Mouse (Mus musculus) A20 (cell line): ENCODE data around the gene Herpud1.

Source experiments
- DNase-seq: peaks from one replicate; pipeline ENCODE4 v3.0.0-alpha.2; 2011; ENCODE audit warnings: low read depth, low spot score

Herpud1 gene

DNA sequence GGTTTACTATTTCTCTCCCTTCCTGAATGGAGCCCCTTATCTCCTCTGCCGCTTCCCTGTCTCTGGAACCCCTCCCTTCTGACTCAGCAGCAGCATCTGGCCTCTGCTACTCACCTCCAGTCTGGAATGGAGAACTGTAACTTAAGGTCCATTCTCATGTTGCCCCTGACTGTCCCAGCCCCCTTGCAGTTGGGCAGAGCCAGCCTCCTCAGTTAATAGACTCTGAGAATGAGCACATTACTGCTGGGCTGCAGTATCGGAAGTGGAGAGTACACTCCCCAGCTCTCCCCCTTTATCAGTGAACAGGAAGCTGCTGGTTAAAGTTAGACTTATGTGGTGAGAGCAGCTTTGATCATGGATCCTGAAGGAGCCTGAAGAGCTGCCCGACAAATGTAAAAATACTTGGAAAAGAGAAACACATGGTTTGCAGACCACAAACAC lies 10.7 kb upstream of the Herpud1 start:
- no peak for DNase-seq

- no peak for DNase-seq
These were observed 10.1 kb upstream of the Herpud1 start for GRCm38 (mm10) chr8:94376176-94376575.

DNA sequence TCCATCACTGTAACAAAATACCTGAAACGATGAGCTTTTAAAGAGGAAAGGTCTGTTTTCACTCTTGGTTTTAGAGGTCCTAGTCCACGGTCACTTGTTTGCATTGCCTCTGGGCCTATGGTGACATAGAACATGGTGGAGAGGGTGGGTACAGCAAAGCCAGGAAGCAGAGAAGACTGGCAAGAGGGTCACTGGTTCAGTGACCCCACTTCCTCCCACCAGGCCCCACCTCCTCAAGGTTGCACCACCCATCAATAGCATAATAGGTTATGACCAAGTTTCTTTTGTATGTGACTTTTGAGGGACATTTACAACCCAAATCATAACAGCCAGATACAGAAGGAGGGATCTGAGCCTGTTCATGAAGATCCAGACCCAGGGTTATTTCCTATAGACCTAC lies 9.7 kb upstream of the Herpud1 start:
- DNase-seq: no peak

GRCm38 (mm10) chr8:94377031-94377430 lies 9.2 kb upstream of the Herpud1 start:
- DNase-seq: peak; percentile 84

DNA sequence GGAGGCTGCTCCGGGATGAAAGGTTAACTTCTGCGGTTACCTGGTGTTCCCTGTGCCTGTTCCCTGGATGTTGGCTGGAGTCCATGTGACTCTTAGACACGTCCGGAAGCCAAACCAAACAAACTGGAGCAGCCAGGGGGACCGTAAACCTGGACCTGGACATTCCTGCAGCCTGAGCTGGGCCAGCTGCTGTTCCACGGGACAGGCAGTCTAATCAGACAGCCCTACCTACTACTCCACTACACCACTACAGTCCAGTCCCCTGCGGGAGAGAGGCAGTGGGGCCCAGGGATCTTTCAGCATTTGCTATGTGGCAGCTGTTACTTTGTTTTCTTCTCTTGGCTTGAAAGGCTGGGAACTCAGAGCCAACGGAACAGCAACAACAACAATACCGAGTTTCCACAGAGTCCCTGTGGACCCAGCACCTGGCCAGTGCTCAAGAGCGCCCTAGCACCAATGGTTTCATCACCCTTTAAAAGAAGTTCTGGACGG lies 8.5 kb upstream of the Herpud1 start:
- peak; percentile 63 for DNase-seq

- DNase-seq: peak; percentile 95
These were observed 7.3 kb upstream of the Herpud1 start for GRCm38 (mm10) chr8:94378763-94379415.

- peak; percentile 80 for DNase-seq
These were observed 6.6 kb upstream of the Herpud1 start for GRCm38 (mm10) chr8:94379686-94380085.

DNA sequence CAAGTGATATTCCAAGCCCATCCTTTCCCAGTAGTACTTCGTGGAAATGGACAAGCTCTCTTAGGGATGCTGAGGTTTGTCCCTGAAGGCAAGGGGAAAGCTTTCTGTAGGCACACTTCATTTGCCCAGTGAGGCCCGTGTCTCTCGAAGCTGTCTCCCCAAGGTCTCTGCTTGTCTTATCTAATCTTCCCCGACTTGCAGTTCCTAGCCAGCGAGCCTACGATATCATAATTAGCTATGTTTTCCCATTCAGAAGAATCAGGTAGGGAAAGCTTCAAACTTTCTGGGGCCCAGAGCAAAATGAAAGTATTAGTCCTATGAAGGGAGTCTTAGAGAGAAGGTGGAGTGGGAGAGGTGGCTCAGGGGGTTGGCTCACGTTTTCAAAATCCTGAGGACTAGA lies 2.1 kb upstream of the Herpud1 start:
- DNase-seq: no peak

DNA sequence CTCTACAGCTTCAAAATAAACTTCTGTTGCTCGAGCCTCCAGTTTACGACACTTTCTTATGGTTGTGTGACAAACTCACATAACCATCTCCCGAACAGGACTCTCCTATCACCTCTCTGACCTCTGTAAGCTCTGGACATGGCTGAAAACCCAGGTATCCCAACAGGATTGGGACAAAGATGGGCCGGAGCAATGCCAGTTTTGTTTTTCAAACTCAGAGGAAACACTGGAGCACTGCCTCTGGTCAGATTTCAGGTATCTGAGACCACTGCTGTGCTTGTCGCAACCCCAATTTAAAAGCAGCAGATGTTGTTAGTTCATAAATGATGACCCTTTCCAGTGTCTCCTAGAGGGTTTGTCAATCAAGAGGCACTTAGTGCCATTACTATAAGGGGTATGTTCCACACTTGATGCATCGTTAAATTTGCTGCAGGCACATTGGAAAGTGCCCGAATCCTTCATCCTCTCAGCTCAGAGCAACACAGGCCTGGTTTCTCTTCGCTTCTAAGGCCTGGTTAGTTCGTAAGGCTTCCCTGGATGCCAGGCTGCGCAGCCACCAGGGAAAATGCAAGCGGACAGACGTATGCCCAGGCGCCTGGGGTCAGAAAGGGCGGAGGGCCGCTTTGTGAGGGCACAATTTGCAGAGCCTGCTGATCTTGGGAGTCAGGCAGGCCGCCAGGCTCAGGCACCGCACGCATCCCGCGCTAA lies 578 bp upstream of the Herpud1 start:
- DNase-seq: no peak

- peak; percentile 94 for DNase-seq
These were observed 918 bp downstream of the Herpud1 start for GRCm38 (mm10) chr8:94387027-94387684.

DNA sequence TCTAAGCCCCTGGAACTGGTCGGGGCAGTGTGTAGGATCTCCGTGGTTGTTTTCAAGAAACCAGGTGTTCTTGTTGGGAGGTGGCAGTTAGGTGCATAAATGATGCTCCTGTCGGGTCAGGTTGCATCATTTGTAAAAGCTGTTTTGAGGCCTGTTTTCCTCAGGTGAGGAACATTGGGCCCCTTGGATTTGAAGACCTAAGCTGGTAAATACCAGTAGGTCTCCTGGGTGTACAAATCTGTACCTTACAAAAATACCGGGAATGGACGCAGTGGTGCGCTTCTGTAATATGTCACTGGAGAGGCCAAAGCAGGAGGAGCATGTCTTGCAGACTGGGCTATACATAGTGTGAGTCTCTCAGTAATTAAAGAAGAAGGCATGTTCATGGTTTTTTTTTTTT lies 1.5 kb downstream of the Herpud1 start:
- no peak for DNase-seq

DNA sequence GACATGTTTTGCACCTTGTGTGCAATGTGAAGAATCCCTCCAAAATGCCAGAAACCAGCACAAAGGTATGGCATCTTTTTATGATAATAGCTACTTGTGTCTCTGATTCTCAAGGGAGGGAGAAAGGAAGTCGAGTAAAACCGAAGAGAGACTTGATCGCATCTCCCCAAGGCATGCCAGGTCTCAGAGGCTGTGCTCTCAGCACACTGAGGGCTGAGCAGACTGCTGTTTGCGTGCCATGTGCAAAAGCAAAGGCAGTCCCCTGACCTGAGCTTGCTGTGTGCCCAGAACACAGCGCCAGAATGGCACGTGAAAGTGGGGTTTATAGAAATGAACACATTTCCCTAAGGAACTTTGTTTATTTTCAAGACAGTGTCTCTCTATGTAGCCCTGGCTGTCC lies 3.3 kb downstream of the Herpud1 start:
- no peak for DNase-seq

DNA sequence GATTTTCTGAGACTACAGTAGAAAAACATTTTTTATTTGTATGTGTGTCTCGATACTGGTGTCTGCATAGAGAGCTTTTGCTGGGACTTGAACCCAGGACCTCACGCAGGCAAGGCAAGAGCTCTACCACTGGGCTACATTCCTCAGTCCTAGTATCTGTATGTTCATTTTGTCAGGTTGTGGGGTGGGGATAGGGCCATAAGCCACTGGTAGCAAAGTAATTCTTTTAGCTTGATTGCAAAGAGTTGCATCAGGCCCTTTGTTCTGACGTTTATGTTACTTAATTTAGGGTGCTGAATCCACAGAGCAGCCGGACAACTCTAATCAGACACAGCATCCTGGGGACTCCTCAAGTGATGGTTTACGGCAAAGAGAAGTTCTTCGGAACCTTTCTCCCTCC lies 4.2 kb downstream of the Herpud1 start:
- peak; percentile 4 for DNase-seq

DNA sequence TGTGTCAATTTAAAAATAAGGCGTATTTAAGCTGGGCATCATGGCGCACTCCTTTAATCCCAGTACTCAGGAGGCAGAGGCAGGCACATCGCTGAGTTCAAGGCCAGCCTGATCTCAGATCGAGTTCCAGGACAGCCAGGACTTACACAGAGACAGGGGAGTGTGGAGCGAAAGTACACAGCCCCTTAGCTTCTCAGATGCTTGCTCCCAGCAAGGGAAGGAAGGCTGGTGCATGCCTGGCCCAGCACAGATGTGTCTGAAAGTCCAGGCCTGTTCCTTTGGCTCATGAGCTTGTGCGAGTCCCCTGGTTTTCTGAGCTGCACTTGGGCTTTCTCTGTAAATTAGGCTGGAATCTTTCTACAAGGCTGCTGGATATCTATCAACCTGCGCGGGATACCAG lies 4.7 kb downstream of the Herpud1 start:
- peak; percentile 3 for DNase-seq

- DNase-seq: peak; percentile 55
These were observed 5.9 kb downstream of the Herpud1 start for GRCm38 (mm10) chr8:94392147-94392546.

GRCm38 (mm10) chr8:94392648-94393047 lies 6.4 kb downstream of the Herpud1 start:
- peak; percentile 3 for DNase-seq

GRCm38 (mm10) chr8:94395851-94396540 lies 9.8 kb downstream of the Herpud1 start:
- peak; percentile 15 for DNase-seq

DNA sequence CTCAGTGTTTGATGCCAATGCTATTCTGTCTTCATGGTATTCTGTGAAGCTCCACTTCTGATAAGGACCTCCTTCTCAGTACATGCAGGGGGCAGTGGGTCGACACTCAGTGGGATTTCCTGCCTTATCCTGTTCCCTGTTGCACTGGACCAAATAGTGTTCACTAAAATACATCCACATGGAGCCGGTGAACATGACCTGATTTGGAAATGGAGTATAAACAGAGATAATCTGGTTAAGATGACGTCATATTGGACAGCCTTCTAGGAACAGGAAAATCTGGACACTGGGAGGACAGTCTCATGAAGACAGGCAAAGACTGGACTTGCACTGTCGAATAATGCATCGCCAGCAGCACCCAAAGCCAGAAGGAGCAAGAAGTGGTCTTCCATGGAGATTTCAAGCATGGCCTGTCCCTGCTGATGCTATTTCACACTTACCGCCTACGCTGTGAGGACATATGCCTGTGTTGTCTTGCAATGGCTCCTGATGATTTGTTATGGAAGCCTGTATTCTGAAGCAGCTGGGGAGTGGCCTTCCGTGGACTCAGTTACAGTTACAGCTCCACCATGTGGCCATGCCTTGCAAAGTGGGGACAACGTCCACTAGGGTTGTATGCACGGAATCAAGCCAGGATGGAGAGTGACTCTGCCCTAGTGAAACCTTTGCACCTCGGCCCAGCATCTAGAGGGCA lies 10.9 kb downstream of the Herpud1 start:
- DNase-seq: peak; percentile 51

DNA sequence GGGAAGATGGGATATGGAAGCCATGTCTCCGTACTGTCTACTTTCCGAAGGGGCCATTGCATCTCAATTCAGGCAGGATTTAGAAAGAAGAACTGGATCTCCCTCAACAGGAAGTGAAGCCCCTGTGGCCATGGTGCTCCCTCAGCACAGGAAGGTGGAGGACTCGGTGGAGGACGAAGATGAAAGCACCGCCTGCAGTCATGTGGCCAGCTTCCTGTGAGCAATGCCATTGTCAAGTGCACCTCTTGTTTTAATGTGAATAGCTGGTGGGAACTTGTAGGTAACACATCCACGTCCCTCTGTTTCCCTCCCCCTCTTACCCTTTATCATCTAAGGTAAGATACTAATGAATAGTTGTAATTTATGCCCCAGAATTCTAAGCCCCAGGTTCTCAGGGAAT lies 12.3 kb downstream of the Herpud1 start:
- DNase-seq: peak; percentile 9

DNA sequence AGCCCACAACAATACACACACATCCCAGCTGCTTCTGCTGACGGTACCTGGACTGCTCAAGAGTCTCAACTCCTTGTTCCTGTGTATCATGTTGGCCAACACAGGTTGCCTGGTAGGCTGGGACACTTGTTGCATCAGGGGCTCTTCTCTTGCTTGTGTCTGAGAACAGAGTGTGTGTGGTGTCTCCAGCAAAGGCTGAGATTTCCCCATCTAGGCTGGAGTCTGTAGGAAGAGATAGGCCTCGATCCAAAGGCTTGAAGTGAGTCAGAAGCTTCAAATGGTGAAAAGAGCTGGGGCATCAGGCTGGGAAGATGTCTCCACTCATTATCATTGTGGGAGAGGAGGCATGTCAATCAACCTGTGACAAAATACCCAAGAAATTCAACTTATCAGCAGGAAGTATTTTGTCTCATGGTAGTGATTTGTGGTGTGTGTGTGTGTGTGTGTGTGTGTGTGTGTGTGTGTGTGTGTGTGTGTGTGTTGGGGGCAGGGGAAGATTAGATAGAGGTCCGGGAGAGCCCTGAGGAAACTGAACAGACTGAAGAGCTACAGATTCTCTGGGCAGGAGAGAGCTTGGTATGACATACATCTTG lies 13.2 kb downstream of the Herpud1 start:
- no peak for DNase-seq

DNA sequence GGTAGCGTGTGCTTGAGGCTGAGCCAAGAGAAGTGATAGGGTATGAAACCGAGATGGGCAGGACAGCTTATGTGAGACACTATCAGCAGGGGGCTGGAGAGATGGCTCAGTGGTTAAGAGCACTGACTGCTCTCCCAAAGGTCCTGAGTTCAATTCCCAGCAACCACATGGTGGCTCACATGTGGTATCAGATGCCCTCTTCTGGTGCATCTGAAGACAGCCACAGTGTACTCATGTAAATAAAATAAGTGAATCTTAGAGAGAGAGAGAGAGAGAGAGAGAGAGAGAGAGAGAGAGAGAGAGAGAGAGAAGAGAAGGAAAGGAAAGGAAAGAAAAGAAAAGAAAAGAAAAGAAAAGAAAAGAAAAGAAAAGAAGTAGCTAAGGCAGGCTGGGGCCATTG lies 13.7 kb downstream of the Herpud1 start:
- DNase-seq: peak; percentile 33
